Mouse (Mus musculus): ENCODE data around the gene Rps6ka1. TPM values are rescaled to one million over a fixed set of nuclear protein-coding genes. Genes with fewer than 3 reads are reported as not detected.

Gene Rps6ka1
- polyA plus RNA-seq, 1 experiment from 2014 or later, result 23.7 TPM

DNA sequence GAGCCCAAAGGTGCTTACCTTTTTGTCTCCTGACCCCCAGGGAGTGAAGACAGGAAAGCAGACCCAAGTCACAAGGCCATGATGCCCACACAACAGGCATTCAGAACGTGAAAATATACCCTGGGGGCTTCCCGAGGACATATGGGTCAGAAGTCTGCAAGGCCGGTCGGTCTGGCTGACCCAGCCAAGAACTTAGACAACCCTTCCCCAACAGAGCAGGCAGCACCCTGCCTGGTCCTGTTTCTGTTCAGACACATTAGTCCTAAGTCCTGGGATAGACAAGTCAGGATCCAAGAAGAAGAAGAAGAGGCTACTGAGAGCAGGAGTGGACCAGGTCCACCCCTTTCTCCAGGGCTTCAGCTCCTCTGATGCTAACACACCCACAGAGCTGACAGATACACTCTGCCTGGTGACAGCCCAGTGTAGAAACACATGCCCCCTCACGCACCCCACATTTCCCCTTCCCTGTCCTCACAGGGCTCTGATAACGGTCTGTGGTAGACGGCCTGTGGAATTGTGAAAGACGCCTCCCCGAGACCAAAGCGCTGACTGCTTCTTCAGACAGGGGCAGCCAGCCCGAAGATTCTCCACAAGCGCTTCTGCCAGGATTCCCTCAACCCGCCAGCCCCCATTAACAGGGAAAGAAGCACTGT, 12.6 kb downstream of the Rps6ka1 start:
- no peak overlapping the region for H3K4me2 ChIP-seq
- no peak overlapping the region for H3K9ac ChIP-seq (replicated peaks)
- ATAC-seq (ENCODE audit: low FRiP score), result no peak
- no peaks in the 10 kb centered on the region for H3K4me1 ChIP-seq
- 0 out of 2 replicates have a peak, but pooled peaks cover 6% of the 10 kb centered on the region for H3K36me3 ChIP-seq
- H3K27me3 ChIP-seq (replicated peaks), result no peaks in the 10 kb centered on the region
- WGBS, result 88% methylated on average over 13 of the region's 13 CpGs
- no peak overlapping the region for H3K4me3 ChIP-seq (replicated peaks)
- H3K9me3 ChIP-seq (replicated peaks), result no peaks in the 10 kb centered on the region
- no peak overlapping the region for H3K27ac ChIP-seq (replicated peaks)

- Histone ChIP-seq H3K9me3 (replicated peaks) (no peaks in the 10 kb centered on the region), H3K27me3 (replicated peaks) (no peaks in the 10 kb centered on the region), H3K27ac (replicated peaks) (no peak overlapping the region), H3K4me3 (replicated peaks) (no peak overlapping the region), H3K9ac (replicated peaks) (no peak overlapping the region), H3K4me2 (no peak overlapping the region), H3K36me3 (peaks cover 5% of the 10 kb centered on the region; the same call in 1 of the 2 replicates), H3K4me1 (no peaks in the 10 kb centered on the region)
- ATAC-seq (ENCODE audit: low FRiP score), result no peak
- WGBS, result 86% methylated on average over 17 of the region's 17 CpGs
These were observed 13.4 kb downstream of the Rps6ka1 start for GRCm38 (mm10) chr4:133873926-133874864.

DNA sequence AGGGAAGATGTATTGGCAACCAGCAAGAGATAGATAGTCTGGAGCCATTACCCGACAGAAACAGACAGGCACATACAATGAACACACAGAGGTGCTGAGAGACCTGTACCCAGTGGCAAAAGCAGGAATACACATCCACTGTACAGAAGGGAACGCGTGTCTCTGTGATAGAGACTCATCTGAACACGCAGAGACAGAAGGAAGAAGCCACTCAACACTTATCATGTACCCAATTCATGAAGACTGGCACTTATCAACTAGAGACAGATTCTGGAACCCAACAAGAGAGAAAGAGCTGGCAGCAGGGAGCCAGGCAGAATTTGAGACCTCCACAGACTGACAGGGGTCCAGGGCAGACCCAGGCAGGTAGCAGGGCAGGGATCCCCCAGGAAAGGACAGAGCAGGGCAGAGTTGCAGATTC, 14.2 kb downstream of the Rps6ka1 start:
- Histone ChIP-seq H3K36me3 (peaks cover 3% of the 10 kb centered on the region; the same call in 1 of the 2 replicates), H3K4me3 (replicated peaks) (no peak overlapping the region), H3K4me2 (no peak overlapping the region), H3K9ac (replicated peaks) (no peak overlapping the region), H3K9me3 (replicated peaks) (no peaks in the 10 kb centered on the region), H3K4me1 (no peaks in the 10 kb centered on the region), H3K27me3 (replicated peaks) (no peaks in the 10 kb centered on the region), H3K27ac (replicated peaks) (no peak overlapping the region)
- ATAC-seq (ENCODE audit: low FRiP score), result no peak
- WGBS, result 94% methylated on average over 4 of the region's 4 CpGs

- 70% methylated on average over 15 of the region's 15 CpGs for WGBS
- Histone ChIP-seq H3K27ac (replicated peaks) (no peak overlapping the region), H3K36me3 (peaks cover 3% of the 10 kb centered on the region; the same call in 1 of the 2 replicates), H3K9me3 (replicated peaks) (no peaks in the 10 kb centered on the region), H3K9ac (replicated peaks) (no peak overlapping the region), H3K4me2 (no peak overlapping the region), H3K4me3 (replicated peaks) (no peak overlapping the region), H3K27me3 (replicated peaks) (no peaks in the 10 kb centered on the region), H3K4me1 (no peaks in the 10 kb centered on the region)
- ATAC-seq (ENCODE audit: low FRiP score), result no peak
These were observed 14.7 kb downstream of the Rps6ka1 start for GRCm38 (mm10) chr4:133872812-133873300.

GRCm38 (mm10) chr4:133872222-133872811, 15.3 kb downstream of the Rps6ka1 start:
- H3K27ac ChIP-seq (replicated peaks), result no peak overlapping the region
- H3K27me3 ChIP-seq (replicated peaks), result no peaks in the 10 kb centered on the region
- 78% methylated on average over 7 of the region's 7 CpGs for WGBS
- H3K4me3 ChIP-seq (replicated peaks), result no peak overlapping the region
- peaks cover 3% of the 10 kb centered on the region; the same call in 1 of the 2 replicates for H3K36me3 ChIP-seq
- no peak overlapping the region for H3K4me2 ChIP-seq
- no peaks in the 10 kb centered on the region for H3K9me3 ChIP-seq (replicated peaks)
- H3K4me1 ChIP-seq, result no peaks in the 10 kb centered on the region
- no peak overlapping the region for H3K9ac ChIP-seq (replicated peaks)
- no peak for ATAC-seq (ENCODE audit: low FRiP score)

DNA sequence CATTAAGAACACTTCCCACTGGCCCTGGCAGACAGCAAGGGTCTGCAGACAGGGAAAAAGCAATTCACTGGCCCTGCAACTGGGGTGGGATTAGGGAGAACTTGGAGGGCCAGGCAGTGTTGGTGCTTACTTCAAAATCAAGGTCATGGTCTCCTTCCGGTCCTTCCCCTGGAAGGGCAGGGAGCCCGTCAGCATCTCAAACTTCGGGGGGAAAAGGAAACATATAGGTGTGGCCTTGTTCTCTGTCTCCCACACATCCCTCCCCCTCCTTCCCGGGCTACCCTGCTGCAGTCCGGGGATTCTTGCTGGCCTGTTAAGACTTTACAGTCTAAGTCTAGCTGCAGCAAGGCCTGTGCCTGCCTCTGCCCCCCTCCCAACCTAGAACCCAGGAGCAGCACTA, 22.4 kb downstream of the Rps6ka1 start:
- Histone ChIP-seq H3K27ac (replicated peaks) (peak overlapping the region; percentile 33; the same call in 1 of the 2 replicates), H3K4me1 (0 out of 2 replicates have a peak, but pooled peaks cover 5% of the 10 kb centered on the region), H3K4me3 (replicated peaks) (no peak overlapping the region), H3K9ac (replicated peaks) (0 out of 2 replicates have a peak overlapping the region, but pooled peaks have one; percentile 14), H3K36me3 (peaks cover 19% of the 10 kb centered on the region), H3K9me3 (replicated peaks) (no peaks in the 10 kb centered on the region), H3K27me3 (replicated peaks) (no peaks in the 10 kb centered on the region), H3K4me2 (no peak overlapping the region)
- no peak for ATAC-seq (ENCODE audit: low FRiP score)
- 89% methylated on average over 5 of the region's 5 CpGs for WGBS

- H3K36me3 ChIP-seq, result peaks cover 19% of the 10 kb centered on the region
- H3K9me3 ChIP-seq (replicated peaks), result no peaks in the 10 kb centered on the region
These were observed 23.1 kb downstream of the Rps6ka1 start for GRCm38 (mm10) chr4:133864380-133864981.

GRCm38 (mm10) chr4:133863795-133864379, 23.7 kb downstream of the Rps6ka1 start:
- no peak for ATAC-seq (ENCODE audit: low FRiP score)
- no peak overlapping the region for H3K27ac ChIP-seq (replicated peaks)
- H3K9ac ChIP-seq (replicated peaks), result no peak overlapping the region
- no peaks in the 10 kb centered on the region for H3K27me3 ChIP-seq (replicated peaks)
- WGBS, result 61% methylated on average over 12 of the region's 12 CpGs
- no peak overlapping the region for H3K4me2 ChIP-seq
- H3K4me1 ChIP-seq, result 0 out of 2 replicates have a peak, but pooled peaks cover 5% of the 10 kb centered on the region
- no peak overlapping the region for H3K4me3 ChIP-seq (replicated peaks)
- H3K36me3 ChIP-seq, result peaks cover 15% of the 10 kb centered on the region
- no peaks in the 10 kb centered on the region for H3K9me3 ChIP-seq (replicated peaks)

More at GRCm38 (mm10) chr4:133864380-133864981, 23.1 kb downstream of the Rps6ka1 start:
- Histone ChIP-seq H3K4me1 (0 out of 2 replicates have a peak, but pooled peaks cover 5% of the 10 kb centered on the region), H3K4me2 (no peak overlapping the region), H3K9ac (replicated peaks) (0 out of 2 replicates have a peak overlapping the region, but pooled peaks have one; percentile 14), H3K27ac (replicated peaks) (peak overlapping the region; percentile 33; the same call in 1 of the 2 replicates), H3K27me3 (replicated peaks) (no peaks in the 10 kb centered on the region), H3K4me3 (replicated peaks) (no peak overlapping the region)
- ATAC-seq (ENCODE audit: low FRiP score), result no peak
- WGBS, result 50% methylated on average over 13 of the region's 13 CpGs

GRCm38 (mm10) chr4:133857527-133857926, 30.1 kb downstream of the Rps6ka1 start:
- Histone ChIP-seq H3K4me2 (no peak overlapping the region), H3K4me3 (replicated peaks) (no peak overlapping the region), H3K27ac (replicated peaks) (no peak overlapping the region), H3K36me3 (peaks cover 11% of the 10 kb centered on the region), H3K9me3 (replicated peaks) (no peaks in the 10 kb centered on the region), H3K9ac (replicated peaks) (no peak overlapping the region), H3K4me1 (peaks cover 5% of the 10 kb centered on the region), H3K27me3 (replicated peaks) (no peaks in the 10 kb centered on the region)
- no peak for ATAC-seq (ENCODE audit: low FRiP score)
- 77% methylated on average over 4 of the region's 4 CpGs for WGBS

GRCm38 (mm10) chr4:133854621-133855020, 33.0 kb downstream of the Rps6ka1 start:
- no peak for ATAC-seq (ENCODE audit: low FRiP score)
- 90% methylated on average over 4 of the region's 4 CpGs for WGBS
- no peak overlapping the region for H3K27ac ChIP-seq (replicated peaks)

More at GRCm38 (mm10) chr4:133854621-133855020, 33.0 kb downstream of the Rps6ka1 start:
- H3K9me3 ChIP-seq (replicated peaks), result no peaks in the 10 kb centered on the region
- peaks cover 5% of the 10 kb centered on the region for H3K4me1 ChIP-seq
- H3K9ac ChIP-seq (replicated peaks), result no peak overlapping the region
- peaks cover 10% of the 10 kb centered on the region for H3K36me3 ChIP-seq
- no peaks in the 10 kb centered on the region for H3K27me3 ChIP-seq (replicated peaks)
- H3K4me3 ChIP-seq (replicated peaks), result no peak overlapping the region
- no peak overlapping the region for H3K4me2 ChIP-seq

All from neural tube, embryonic 15.5 days (tissue).